Mouse (Mus musculus) hindbrain, embryonic 11.5 days (tissue): ENCODE results near the gene Rgs8. TPM values are rescaled to one million over a fixed set of nuclear protein-coding genes. Genes with fewer than 3 reads are reported as not detected.

Experiments
- ATAC-seq: fragments of 200-750 bp; cut with Nextera tagmentation; 2 replicates; pipeline ENCODE4 v1.8.0; 2017; ENCODE audit warnings: mild to moderate bottlenecking, moderate TSS enrichment, moderate library complexity; ENCODE audit not compliant: low FRiP score
- DNase-seq: peaks from one replicate; pipeline ENCODE4 v3.0.0-alpha.2; 2015; ENCODE audit warnings: low spot score
- H3K27ac ChIP-seq: fragments of 300-500 bp; sonication (generic); 2 replicates; pipeline ENCODE4 v1.5.1; 2014; ENCODE audit warnings: mild to moderate bottlenecking, low read depth, low read length
- H3K27me3 ChIP-seq: fragments of 300-500 bp; sonication (generic); 2 replicates; pipeline ENCODE4 v1.6.1; 2014; ENCODE audit warnings: mild to moderate bottlenecking, low read length, moderate library complexity, mixed read lengths; ENCODE audit not compliant: control insufficient read depth, insufficient read depth
- H3K36me3 ChIP-seq: fragments of 300-500 bp; sonication (generic); 2 replicates; pipeline ENCODE4 v1.6.1; 2014; ENCODE audit warnings: mild to moderate bottlenecking, low read length, moderate library complexity, mixed read lengths; ENCODE audit not compliant: control insufficient read depth, insufficient read depth
- H3K4me1 ChIP-seq: fragments of 300-500 bp; sonication (generic); replicated peaks from 2 replicates; pipeline ENCODE4 v1.6.1; 2014; ENCODE audit warnings: low read length, mixed read lengths; ENCODE audit not compliant: control insufficient read depth, insufficient read depth
- H3K4me2 ChIP-seq: fragments of 300-500 bp; sonication (generic); replicated peaks from 2 replicates; pipeline ENCODE4 v1.6.1; 2014; ENCODE audit warnings: mild to moderate bottlenecking, low read depth, low read length
- H3K4me3 ChIP-seq: fragments of 300-500 bp; sonication (generic); 2 replicates; pipeline ENCODE4 v1.5.1; 2014; ENCODE audit warnings: low read depth, low read length
- H3K9ac ChIP-seq: fragments of 300-500 bp; sonication (generic); 2 replicates; pipeline ENCODE4 v1.6.1; 2014; ENCODE audit warnings: low read depth, low read length
- H3K9me3 ChIP-seq: fragments of 300-500 bp; sonication (generic); 2 replicates; pipeline ENCODE4 v1.6.1; 2016; ENCODE audit warnings: low read length; ENCODE audit not compliant: control insufficient read depth
- WGBS: fragments of 180-500 bp; shearing (Covaris S2); extraction: QIAGEN DNeasy Blood & Tissue Kit; methylation state at CpG from one replicate; pipeline ENCODE4 v1.1.7; 2014; 5-methylcytosine and 5-hydroxymethylcytosine counted together
- polyA plus RNA-seq: library from polyadenylated mRNA; unstranded; fragments of >200 nt; fragmentation: Nextera tagmentation; extraction: Ambion mirVana; gene quantifications from 2 replicates; pipeline ENCODE4 v1.2.1, GENCODE M21; 2014

Gene Rgs8
- polyA plus RNA-seq, 1 experiment from 2014 or later, result 5.8 TPM

- DNase-seq (no peak), ATAC-seq (no peak)
- H3K27me3 ChIP-seq, result no peaks in the 10 kb centered on the region; the same call in 1 of the 2 replicates
- no peaks in the 10 kb centered on the region for H3K36me3 ChIP-seq
- H3K9me3 ChIP-seq, result no peaks in the 10 kb centered on the region
- 74% methylated on average over 4 of the region's 4 CpGs for WGBS
- no peak overlapping the region for H3K4me3 ChIP-seq
- no peak overlapping the region for H3K9ac ChIP-seq
- H3K4me2 ChIP-seq, result no peak overlapping the region
- H3K4me1 ChIP-seq, result peaks cover 12% of the 10 kb centered on the region
- no peak overlapping the region for H3K27ac ChIP-seq
These were observed 14.5 kb downstream of the Rgs8 start for GRCm38 (mm10) chr1:153667244-153667727.

GRCm38 (mm10) chr1:153667781-153668180, 15.0 kb downstream of the Rgs8 start:
- H3K9me3 ChIP-seq, result no peaks in the 10 kb centered on the region
- no peaks in the 10 kb centered on the region for H3K36me3 ChIP-seq
- no peaks in the 10 kb centered on the region; the same call in 1 of the 2 replicates for H3K27me3 ChIP-seq
- no peak overlapping the region for H3K9ac ChIP-seq
- WGBS, result 71% methylated on average over 5 of the region's 5 CpGs
- H3K27ac ChIP-seq, result no peak overlapping the region
- DNase-seq (no peak), ATAC-seq (no peak)
- H3K4me2 ChIP-seq, result no peak overlapping the region
- peaks cover 12% of the 10 kb centered on the region for H3K4me1 ChIP-seq
- no peak overlapping the region for H3K4me3 ChIP-seq

- H3K36me3 ChIP-seq, result no peaks in the 10 kb centered on the region
- H3K4me1 ChIP-seq, result peaks cover 12% of the 10 kb centered on the region
- ATAC-seq, result no peak
- no peak overlapping the region for H3K27ac ChIP-seq
- H3K9ac ChIP-seq, result no peak overlapping the region
- H3K9me3 ChIP-seq, result no peaks in the 10 kb centered on the region
- no peak overlapping the region for H3K4me2 ChIP-seq
- DNase-seq, result no peak
- no peak overlapping the region for H3K4me3 ChIP-seq
- WGBS, result 61% methylated on average over 7 of the region's 7 CpGs
- no peaks in the 10 kb centered on the region; the same call in 1 of the 2 replicates for H3K27me3 ChIP-seq
These were observed 16.3 kb downstream of the Rgs8 start for GRCm38 (mm10) chr1:153669086-153669485.

GRCm38 (mm10) chr1:153669728-153670127, 16.9 kb downstream of the Rgs8 start:
- ATAC-seq, result no peak

GRCm38 (mm10) chr1:153671352-153671751, 18.5 kb downstream of the Rgs8 start:
- DNase-seq, result no peak
- H3K9me3 ChIP-seq, result no peaks in the 10 kb centered on the region
- H3K36me3 ChIP-seq, result no peaks in the 10 kb centered on the region
- H3K4me2 ChIP-seq, result no peak overlapping the region
- no peak for ATAC-seq
- no peak overlapping the region for H3K4me3 ChIP-seq
- 87% methylated on average over 3 of the region's 3 CpGs for WGBS
- H3K27ac ChIP-seq, result no peak overlapping the region
- no peak overlapping the region for H3K9ac ChIP-seq
- no peaks in the 10 kb centered on the region; the same call in none of the 2 replicates for H3K27me3 ChIP-seq
- peaks cover 8% of the 10 kb centered on the region; the same call in 1 of the 2 replicates for H3K4me1 ChIP-seq

More at GRCm38 (mm10) chr1:153669728-153670127, 16.9 kb downstream of the Rgs8 start:
- Histone ChIP-seq H3K9ac (no peak overlapping the region), H3K4me2 (no peak overlapping the region), H3K27ac (no peak overlapping the region), H3K4me1 (peaks cover 12% of the 10 kb centered on the region), H3K36me3 (no peaks in the 10 kb centered on the region), H3K9me3 (no peaks in the 10 kb centered on the region), H3K27me3 (no peaks in the 10 kb centered on the region; the same call in 1 of the 2 replicates), H3K4me3 (no peak overlapping the region)
- no peak for DNase-seq
- 43% methylated on average over 3 of the region's 3 CpGs for WGBS

GRCm38 (mm10) chr1:153672698-153673097, 19.9 kb downstream of the Rgs8 start:
- no peaks in the 10 kb centered on the region for H3K36me3 ChIP-seq
- H3K27me3 ChIP-seq, result no peaks in the 10 kb centered on the region; the same call in none of the 2 replicates
- H3K4me2 ChIP-seq, result no peak overlapping the region
- peaks cover 6% of the 10 kb centered on the region; the same call in 1 of the 2 replicates for H3K4me1 ChIP-seq
- H3K9me3 ChIP-seq, result no peaks in the 10 kb centered on the region
- no peak for DNase-seq
- H3K9ac ChIP-seq, result no peak overlapping the region
- no peak for ATAC-seq
- WGBS, result 63% methylated on average over 9 of the region's 9 CpGs
- no peak overlapping the region for H3K4me3 ChIP-seq
- H3K27ac ChIP-seq, result no peak overlapping the region

GRCm38 (mm10) chr1:153673900-153674299, 21.1 kb downstream of the Rgs8 start:
- Histone ChIP-seq H3K27me3 (no peaks in the 10 kb centered on the region; the same call in none of the 2 replicates), H3K4me1 (peaks cover 6% of the 10 kb centered on the region; the same call in 1 of the 2 replicates), H3K4me2 (no peak overlapping the region), H3K36me3 (no peaks in the 10 kb centered on the region), H3K9ac (no peak overlapping the region), H3K9me3 (no peaks in the 10 kb centered on the region), H3K27ac (no peak overlapping the region), H3K4me3 (no peak overlapping the region)
- ATAC-seq (no peak), DNase-seq (no peak)
- WGBS, result 89% methylated on average over 12 of the region's 12 CpGs

GRCm38 (mm10) chr1:153675591-153675990, 22.8 kb downstream of the Rgs8 start:
- ATAC-seq, result no peak
- H3K4me3 ChIP-seq, result no peak overlapping the region
- H3K27me3 ChIP-seq, result no peaks in the 10 kb centered on the region; the same call in 1 of the 2 replicates
- no peaks in the 10 kb centered on the region for H3K9me3 ChIP-seq
- H3K4me1 ChIP-seq, result no peaks in the 10 kb centered on the region
- H3K27ac ChIP-seq, result no peak overlapping the region
- H3K36me3 ChIP-seq, result no peaks in the 10 kb centered on the region
- no peak overlapping the region for H3K4me2 ChIP-seq
- H3K9ac ChIP-seq, result no peak overlapping the region
- DNase-seq, result no peak
- 91% methylated on average over 4 of the region's 4 CpGs for WGBS

- H3K9ac ChIP-seq, result no peak overlapping the region
- H3K9me3 ChIP-seq, result no peaks in the 10 kb centered on the region
- 64% methylated on average over 6 of the region's 6 CpGs for WGBS
- no peaks in the 10 kb centered on the region for H3K36me3 ChIP-seq
- no peak for DNase-seq
- ATAC-seq, result no peak
- no peak overlapping the region for H3K4me2 ChIP-seq
- no peaks in the 10 kb centered on the region for H3K4me1 ChIP-seq
- H3K27me3 ChIP-seq, result no peaks in the 10 kb centered on the region; the same call in 1 of the 2 replicates
- no peak overlapping the region for H3K27ac ChIP-seq
- no peak overlapping the region for H3K4me3 ChIP-seq
These were observed 24.8 kb downstream of the Rgs8 start for GRCm38 (mm10) chr1:153677635-153678034.
